Mouse (Mus musculus) kidney, adult 2 months (tissue): Measurements from ENCODE around the gene Itgb6. TPM values are rescaled to one million over a fixed set of nuclear protein-coding genes. Genes with fewer than 3 reads are reported as not detected.

ENCODE experiments used
- DNase-seq: peaks from one replicate; pipeline ENCODE4 v3.0.0; 2021
- H3K27ac ChIP-seq: fragments of 200-500 bp; 2 replicates; pipeline ENCODE4 v1.5.1; 2012; ENCODE audit warnings: low read depth, low read length, control low read depth, inconsistent platforms; ENCODE audit not compliant: insufficient read depth
- H3K27me3 ChIP-seq: fragments of 200-500 bp; replicated peaks from 2 replicates; pipeline ENCODE4 v1.6.1; 2012; ENCODE audit warnings: mild to moderate bottlenecking, moderate library complexity, low read length, inconsistent platforms; ENCODE audit not compliant: control insufficient read depth, insufficient read depth
- H3K36me3 ChIP-seq: fragments of 200-500 bp; 2 replicates; pipeline ENCODE4 v1.6.1; 2012; ENCODE audit warnings: mild to moderate bottlenecking, moderate library complexity, low read length, inconsistent platforms; ENCODE audit not compliant: control insufficient read depth, insufficient read depth
- H3K4me1 ChIP-seq: fragments of 200-500 bp; 2 replicates; pipeline ENCODE4 v1.6.1; 2011; ENCODE audit warnings: low read length; ENCODE audit not compliant: control insufficient read depth, insufficient read depth
- H3K4me3 ChIP-seq: fragments of 200-500 bp; 2 replicates; pipeline ENCODE4 v1.5.1; 2011; ENCODE audit warnings: mild to moderate bottlenecking, low read depth, low read length, control low read depth; ENCODE audit not compliant: insufficient read depth
- CTCF ChIP-seq: fragments of 200-500 bp; conservative IDR thresholded peaks from 2 replicates; pipeline ENCODE4 v1.5.1; 2011; ENCODE audit warnings: low read depth, mild to moderate bottlenecking, control low read depth, low read length, moderate library complexity, mixed read lengths; ENCODE audit not compliant: insufficient read depth, insufficient read length
- POLR2A ChIP-seq: fragments of 200-500 bp; IDR thresholded peaks from one replicate; pipeline ENCODE4 v1.6.1; 2011; ENCODE audit warnings: low read depth, low read length, control low read depth
- WGBS: fragments of 180-500 bp; shearing (Covaris S2); methylation state at CpG from one replicate; pipeline ENCODE4 v1.1.7; 2018; 5-methylcytosine and 5-hydroxymethylcytosine counted together
- polyA plus RNA-seq: library from polyadenylated mRNA; depleted of rRNA; stranded (reverse); fragments of >200 nt; gene quantifications from 2 replicates; pipeline ENCODE4 v1.2.3, GENCODE M21; 2012

The Itgb6 gene
- polyA plus RNA-seq, 1 experiment: 55.8 TPM

DNA sequence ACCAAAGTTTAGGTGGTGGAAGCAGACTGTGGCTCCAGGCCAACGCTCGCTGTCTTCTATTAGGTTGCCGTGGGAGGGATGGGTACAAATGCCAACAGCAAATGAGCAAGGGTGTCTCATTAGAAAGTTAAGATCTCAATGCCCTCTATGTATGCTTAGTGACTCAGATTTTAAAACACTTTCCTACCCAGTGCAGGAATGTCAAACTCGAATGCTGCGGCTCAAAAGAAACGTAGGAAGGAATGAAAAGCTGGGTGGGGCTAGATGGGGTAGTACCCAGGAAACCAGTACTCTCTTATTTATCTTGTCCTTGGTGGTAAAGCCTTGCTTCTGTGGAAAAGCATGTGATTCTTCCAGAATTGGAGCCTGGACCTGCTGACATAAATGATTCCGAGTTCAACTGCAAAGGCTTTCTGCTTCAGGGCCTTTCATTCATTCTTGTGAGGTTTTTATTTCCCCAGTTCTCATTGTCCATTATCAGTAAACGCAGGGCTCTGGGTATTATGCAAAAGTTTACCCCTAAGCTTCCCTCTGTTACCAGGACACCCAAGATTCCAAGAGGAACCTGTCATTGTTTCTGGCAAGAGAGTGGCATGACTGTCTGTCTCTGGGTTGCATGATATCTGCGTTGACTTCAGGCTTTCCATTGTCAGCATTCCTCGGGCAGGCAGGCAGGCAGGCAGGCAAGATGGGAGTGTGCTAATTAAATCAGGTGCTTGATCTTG is 82.7 kb downstream of the Itgb6 start:
- Histone ChIP-seq H3K4me1 (no peaks in the 10 kb centered on the region), H3K27me3 (no peaks in the 10 kb centered on the region), H3K27ac (no peak overlapping the region), H3K36me3 (no peaks in the 10 kb centered on the region; the same call in 1 of the 2 replicates), H3K4me3 (no peak overlapping the region)
- TF ChIP-seq CTCF: no peak
- no peak for TF ChIP-seq POLR2A
- DNase-seq: no peak
- 71% methylated on average over 10 of the region's 10 CpGs for WGBS

DNA sequence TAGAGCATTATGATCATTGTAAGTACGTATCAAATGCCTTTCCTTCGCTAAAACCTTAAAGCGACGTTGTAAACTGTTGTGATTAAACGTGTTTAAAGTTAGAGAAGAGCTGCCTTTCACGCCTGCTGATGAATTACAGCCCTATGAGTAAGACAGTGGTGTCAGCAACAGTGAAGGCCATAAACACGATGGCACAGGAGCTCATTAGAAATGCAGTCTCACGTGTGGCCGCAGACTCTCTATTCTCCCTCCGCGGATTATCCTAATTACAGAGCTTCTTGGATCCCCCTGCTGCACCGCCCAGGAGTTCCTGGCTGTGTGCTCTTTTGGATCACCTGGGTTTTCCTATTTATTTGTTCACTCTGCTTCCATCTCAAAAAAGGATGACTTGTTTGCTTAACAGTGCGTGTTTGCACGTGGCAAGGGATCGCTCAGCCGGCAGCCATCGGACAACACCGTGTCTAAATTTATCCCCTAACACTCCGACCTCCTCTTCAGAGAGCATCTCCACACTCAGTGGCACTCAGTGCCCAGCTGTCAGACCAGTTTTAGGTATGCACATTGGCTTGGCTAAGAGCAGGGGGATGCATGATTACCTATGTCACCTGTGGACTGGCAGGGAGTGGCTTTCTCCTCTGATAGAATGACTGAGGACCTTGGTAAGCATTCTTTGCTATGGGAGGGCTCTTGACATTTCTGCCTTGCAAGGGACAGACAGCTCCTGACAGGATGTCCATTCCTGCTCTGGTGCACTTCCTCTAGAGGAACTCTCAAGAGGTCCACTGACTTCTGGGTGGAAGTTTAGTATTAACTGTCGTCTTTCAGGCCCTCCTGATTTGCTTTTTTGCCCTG is 85.3 kb downstream of the Itgb6 start:
- Histone ChIP-seq H3K27me3 (no peaks in the 10 kb centered on the region), H3K4me1 (no peaks in the 10 kb centered on the region), H3K4me3 (no peak overlapping the region), H3K27ac (no peak overlapping the region), H3K36me3 (peaks cover 4% of the 10 kb centered on the region; the same call in 1 of the 2 replicates)
- WGBS: 68% methylated on average over 20 of the region's 20 CpGs
- DNase-seq: no peak
- TF ChIP-seq POLR2A (no peak), CTCF (no peak)

DNA sequence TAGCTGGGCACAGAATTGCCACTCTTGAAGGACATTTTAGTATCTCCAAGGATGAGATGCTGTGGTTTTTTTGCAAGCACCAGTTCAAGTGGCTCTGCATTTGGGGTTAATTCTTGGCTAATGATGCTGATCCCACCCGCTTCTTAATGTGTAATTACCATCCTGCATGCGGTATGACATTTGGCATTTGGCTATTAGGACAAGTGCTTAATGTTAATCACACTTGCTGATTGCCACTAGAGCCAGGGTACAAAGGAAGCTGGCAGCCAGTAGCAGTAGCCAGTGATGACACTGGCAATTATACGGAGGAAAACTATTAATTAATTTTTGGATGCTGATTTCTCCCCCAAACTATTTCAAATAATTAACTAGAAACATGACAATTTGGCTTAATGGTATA is 86.0 kb downstream of the Itgb6 start:
- Histone ChIP-seq H3K4me1 (no peaks in the 10 kb centered on the region), H3K36me3 (peaks cover 4% of the 10 kb centered on the region; the same call in 1 of the 2 replicates), H3K27me3 (no peaks in the 10 kb centered on the region), H3K4me3 (no peak overlapping the region), H3K27ac (no peak overlapping the region)
- TF ChIP-seq POLR2A (no peak), CTCF (no peak)
- no peak for DNase-seq
- 57% methylated on average over 3 of the region's 3 CpGs for WGBS

DNA sequence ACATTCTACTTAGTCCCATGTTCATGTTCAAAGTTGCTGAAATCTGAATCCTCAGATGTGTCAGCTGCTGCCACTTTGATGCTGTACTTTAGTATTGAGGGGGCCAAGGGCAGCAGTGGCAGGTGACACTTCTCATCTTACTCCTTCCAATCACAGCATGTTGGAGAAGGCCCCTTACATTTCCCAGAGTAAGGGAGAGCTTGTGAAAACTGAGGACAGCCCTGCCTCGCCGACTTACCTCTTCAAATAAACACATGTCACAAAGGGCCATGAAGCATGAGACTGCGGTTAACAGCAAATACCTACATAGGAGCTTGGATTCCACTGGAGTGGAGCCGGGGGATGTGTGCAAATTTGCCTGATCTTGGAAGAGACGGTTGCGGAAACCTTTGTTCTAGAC is 86.4 kb downstream of the Itgb6 start:
- peaks cover 4% of the 10 kb centered on the region; the same call in 1 of the 2 replicates for H3K36me3 ChIP-seq
- H3K4me1 ChIP-seq: no peaks in the 10 kb centered on the region
- no peak overlapping the region for H3K27ac ChIP-seq
- TF ChIP-seq POLR2A (no peak), CTCF (no peak)
- DNase-seq: no peak
- no peak overlapping the region for H3K4me3 ChIP-seq
- WGBS: 74% methylated on average over 6 of the region's 6 CpGs
- no peaks in the 10 kb centered on the region for H3K27me3 ChIP-seq

DNA sequence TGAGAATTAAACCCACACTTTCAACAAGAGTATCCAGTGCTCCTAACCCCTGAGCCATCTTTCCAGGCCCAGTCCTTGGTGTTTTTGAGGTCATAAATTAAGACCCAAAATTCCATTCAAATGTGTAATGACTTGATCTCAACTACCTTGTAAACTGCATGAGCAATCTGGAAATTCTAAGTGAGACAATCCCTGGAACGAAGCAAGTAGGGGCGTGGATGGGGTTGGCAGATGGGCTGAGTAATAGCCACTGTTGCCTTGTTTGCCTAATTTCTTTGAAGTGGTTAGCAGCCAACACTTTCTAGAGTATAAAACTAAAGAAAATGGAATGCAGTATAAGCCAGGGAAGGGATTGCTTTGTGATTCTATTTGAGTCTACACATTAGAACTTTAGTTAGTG is 89.7 kb downstream of the Itgb6 start:
- DNase-seq: no peak
- Histone ChIP-seq H3K27ac (no peak overlapping the region), H3K4me1 (no peaks in the 10 kb centered on the region), H3K4me3 (no peak overlapping the region), H3K36me3 (peaks cover 4% of the 10 kb centered on the region; the same call in 1 of the 2 replicates), H3K27me3 (no peaks in the 10 kb centered on the region)
- WGBS: 82% methylated on average over 2 of the region's 2 CpGs
- TF ChIP-seq POLR2A (no peak), CTCF (no peak)

DNA sequence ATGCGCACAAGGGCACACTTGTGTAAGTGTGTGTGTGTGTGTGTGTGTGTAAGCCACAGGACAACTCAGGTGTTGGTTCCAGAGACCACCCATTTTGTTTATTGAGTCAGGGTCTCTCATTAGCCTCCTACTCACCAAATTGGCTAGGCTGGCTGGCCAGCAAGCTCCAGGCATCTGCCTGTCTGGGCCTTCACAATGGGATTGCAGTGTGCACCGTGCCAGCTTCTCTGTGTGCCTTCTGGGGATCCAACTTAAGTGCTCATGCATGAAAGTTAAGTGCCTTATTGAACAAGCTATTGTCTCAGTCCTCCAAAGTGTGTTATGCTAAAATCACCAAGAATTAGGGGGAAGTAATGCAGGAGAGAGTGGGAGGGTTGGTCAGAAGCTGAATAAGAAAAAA is 92.1 kb downstream of the Itgb6 start:
- Histone ChIP-seq H3K4me1 (no peaks in the 10 kb centered on the region), H3K36me3 (peaks cover 6% of the 10 kb centered on the region; the same call in 1 of the 2 replicates), H3K4me3 (no peak overlapping the region), H3K27ac (no peak overlapping the region), H3K27me3 (no peaks in the 10 kb centered on the region)
- WGBS: 74% methylated on average over 2 of the region's 2 CpGs
- TF ChIP-seq CTCF (no peak), POLR2A (no peak)
- no peak for DNase-seq

DNA sequence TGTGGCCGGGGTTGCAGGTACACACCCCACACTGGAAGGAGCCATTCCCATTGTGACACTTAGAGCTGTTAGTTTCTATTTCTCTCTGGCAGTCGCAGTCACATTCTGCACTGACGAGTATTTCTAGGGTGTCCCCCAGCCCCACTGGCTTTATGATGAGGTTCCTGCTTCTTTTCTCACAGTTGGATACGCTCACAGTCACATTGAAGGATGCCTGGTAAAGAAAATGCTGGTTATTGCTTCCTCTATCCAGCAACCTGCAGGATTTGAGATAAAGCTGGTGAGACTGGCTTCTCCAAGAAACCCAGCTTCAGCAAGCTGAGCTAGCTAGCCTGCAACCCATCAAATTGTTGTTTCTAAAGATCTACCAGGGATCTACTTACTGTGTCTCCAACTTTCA is 94.5 kb downstream of the Itgb6 start:
- WGBS: 88% methylated on average over 4 of the region's 4 CpGs
- DNase-seq: no peak

More for the DNA sequence above, 94.5 kb downstream of the Itgb6 start:
- H3K4me3 ChIP-seq: no peak overlapping the region
- H3K36me3 ChIP-seq: peaks cover 4% of the 10 kb centered on the region; the same call in 1 of the 2 replicates
- H3K27ac ChIP-seq: no peak overlapping the region
- no peak for TF ChIP-seq CTCF
- TF ChIP-seq POLR2A: no peak
- H3K4me1 ChIP-seq: no peaks in the 10 kb centered on the region
- no peaks in the 10 kb centered on the region for H3K27me3 ChIP-seq
